Mouse (Mus musculus) left cerebral cortex, postnatal 14 days (tissue): ENCODE measurements at regions not wholly inside any gene's neighbourhood (a gene's known extent, or its start where the extent isn't known, plus 50 kb on each side); places are given as distances from the start of the nearest gene placed in this dataset.

ENCODE experiments used
- DNase-seq, 2 experiments: peaks; one replicate each; pipeline ENCODE4 v3.0.0; 2021 to 2022; ENCODE audit warnings: low spot score in 2 of 2, mixed read lengths in 1 of 2
- intact Hi-C: fragments of 180-260 bp; cut with DNase I; formaldehyde crosslinking; loops from one replicate; pipeline ENCODE4 v1.15.1; 2025

DNA sequence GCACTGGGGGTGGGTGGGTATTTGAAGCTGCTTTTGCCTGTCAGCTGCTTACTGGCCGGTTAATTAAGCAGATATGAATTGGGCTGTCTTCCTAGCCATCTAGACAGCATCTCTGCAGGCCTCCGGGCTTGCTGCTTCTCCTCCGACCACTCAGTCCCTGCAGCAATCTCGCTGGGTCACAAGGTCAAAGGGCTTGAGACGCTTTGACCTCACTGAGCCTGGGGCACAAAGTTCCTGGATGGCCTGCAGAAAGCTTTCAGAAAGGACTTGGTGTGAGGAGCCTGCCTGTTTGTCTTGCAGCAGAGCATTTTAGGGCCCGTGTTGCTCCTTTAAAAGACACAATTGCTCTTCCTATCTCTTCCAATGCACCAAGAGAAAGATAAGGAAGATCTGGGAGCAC, 83.7 kb upstream of the Ppp2r5a start:
- intact Hi-C loops: no loop called here
- no peak for DNase-seq

DNA sequence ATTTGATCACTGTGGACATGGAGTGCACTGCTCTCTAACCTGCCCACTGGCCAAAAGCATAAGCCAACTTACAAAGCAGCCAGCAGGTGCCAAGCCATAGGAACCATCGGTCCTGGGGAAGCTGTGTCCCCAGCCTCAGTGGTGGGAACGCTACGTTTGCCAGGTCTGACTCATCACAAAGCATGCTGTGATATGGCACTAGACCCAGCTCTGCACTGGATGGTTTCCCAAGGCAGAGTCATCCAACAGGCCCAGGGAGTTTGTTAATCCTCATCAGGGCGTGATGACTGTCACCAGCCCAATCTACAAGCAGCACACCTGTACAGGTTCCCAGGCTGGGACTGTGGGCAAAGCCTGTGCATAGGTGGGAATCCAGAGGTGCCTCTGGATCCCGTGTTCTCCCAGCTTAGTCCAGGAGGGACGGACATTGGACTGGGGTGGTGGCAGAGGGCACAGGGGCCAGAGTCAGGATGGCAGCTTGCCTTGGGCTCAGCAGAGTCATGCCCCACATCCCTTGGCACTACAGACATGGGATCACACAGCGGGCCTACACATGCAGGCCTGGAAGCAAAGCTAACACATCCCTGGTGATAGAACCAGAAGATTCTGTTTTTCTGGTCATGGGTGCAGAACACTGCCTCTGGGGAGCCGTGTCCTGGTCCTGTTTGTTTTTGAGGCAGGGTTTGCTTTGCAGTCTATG, 81.8 kb upstream of the Ppp2r5a start:
- peak in 1 of 2 experiments; percentile 44 for DNase-seq
- intact Hi-C loops: no loop called here

DNA sequence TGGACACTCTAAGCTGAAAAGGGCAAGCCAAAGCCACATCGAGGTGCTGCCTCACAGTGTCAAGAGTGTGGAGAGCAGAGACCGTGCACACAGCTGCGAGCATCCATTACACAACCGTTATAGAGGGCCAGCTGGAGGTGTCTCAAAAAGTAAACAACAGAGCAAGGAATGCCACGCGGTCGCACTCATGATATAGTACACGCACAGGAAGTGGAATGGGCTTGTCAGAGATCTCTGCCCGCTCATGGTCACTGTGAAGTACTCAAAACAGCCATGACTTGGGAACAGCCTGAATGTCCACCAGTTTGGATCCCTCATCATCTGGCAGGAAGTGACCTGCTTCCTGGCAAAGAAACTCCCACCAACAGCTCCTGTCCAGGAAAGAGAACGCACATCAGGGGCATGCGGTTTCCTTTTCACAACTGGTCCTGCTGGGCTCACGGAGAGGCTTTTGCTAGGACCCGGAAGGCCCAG, 76.9 kb upstream of the Ppp2r5a start:
- intact Hi-C loops: no loop called here
- no peak for DNase-seq

DNA sequence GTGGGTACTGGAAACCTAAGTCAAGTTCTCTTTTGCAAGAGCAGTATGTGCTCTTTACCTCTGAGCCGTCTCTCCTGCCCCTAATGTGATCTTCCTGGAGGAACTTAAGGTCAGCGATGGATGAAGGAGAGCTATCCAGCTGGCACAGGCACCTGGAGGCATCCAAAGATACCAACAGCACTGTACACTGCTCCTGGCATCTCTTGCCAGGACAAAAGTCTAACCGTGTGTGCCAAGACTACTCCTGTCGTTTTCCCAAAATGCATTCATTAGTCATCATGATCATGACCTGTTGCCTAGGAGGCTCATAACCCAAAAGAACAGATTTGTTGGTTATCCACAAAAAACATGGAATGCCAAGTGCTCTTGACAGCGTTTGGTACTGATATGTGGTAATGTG, 69.5 kb upstream of the Ppp2r5a start:
- intact Hi-C loops: loop anchor here (5.0 kb wide), 1 partner anchor 70 kb away; no protein-coding TSS in a partner anchor
- DNase-seq: no peak

DNA sequence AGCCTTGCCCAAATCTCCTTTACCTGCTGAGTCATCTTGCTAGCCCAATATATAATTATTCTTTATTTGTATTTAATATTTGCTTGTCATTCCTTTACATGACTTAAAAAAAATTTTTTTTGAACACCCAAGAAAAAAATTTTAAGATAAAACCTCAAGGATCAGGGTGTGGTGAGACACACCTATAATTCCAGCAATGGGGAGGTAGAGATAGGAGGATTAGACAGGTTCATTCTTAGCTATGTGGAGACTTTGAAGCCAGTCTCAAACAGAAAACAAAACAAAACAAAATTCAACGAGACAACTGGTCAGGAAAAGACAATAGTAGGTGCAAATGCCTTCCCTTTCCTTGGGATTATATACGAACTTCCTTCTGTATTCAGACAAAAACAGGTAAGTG, 68.4 kb upstream of the Ppp2r5a start:
- intact Hi-C loops: loop anchor here (2.0 to 5.0 kb wide), 2 partner anchors 57 to 71 kb away; no protein-coding TSS in a partner anchor
- DNase-seq: no peak

DNA sequence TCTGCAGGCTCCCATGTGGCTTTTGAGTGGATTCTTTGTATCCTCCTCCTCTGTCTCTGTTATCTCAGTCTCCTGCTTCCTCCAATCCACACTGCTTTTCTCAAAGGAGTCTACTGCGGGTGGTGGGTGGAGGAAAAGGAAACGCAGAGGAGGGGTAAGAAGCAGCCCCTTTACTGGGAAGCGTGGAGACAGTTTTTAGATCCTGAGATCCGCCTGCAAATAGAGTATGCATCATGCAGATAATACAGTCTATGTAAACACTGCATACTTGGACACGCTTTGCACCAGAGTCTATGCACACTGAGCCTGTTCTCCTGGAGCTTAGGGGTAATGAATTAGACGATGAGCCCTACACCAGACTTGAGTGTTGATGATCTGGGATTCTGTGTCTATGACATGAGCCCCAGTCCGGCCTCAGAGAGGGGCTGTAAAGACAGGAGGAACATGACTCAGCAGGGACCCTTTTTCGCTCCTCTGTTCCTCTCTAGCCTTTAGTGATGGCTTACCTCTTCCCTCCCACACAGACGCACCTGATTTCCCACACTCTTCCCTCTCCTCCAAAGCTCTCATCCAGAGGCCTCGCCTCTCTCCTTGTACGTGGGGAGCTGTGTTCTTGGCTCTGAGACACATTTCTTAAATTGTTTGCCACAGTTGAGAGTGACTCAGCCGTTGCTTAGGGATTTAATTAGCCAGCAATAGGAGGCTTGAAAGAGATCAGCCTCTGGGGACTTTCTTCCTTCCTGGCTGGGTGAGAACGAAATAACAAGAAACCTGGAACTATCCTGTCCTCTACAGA, 67.3 kb upstream of the Ppp2r5a start:
- DNase-seq: peak; percentile 69 to 90
- intact Hi-C loops: loop anchor here (2.0 to 5.0 kb wide), 2 partner anchors 56 to 72 kb away; no protein-coding TSS in a partner anchor

DNA sequence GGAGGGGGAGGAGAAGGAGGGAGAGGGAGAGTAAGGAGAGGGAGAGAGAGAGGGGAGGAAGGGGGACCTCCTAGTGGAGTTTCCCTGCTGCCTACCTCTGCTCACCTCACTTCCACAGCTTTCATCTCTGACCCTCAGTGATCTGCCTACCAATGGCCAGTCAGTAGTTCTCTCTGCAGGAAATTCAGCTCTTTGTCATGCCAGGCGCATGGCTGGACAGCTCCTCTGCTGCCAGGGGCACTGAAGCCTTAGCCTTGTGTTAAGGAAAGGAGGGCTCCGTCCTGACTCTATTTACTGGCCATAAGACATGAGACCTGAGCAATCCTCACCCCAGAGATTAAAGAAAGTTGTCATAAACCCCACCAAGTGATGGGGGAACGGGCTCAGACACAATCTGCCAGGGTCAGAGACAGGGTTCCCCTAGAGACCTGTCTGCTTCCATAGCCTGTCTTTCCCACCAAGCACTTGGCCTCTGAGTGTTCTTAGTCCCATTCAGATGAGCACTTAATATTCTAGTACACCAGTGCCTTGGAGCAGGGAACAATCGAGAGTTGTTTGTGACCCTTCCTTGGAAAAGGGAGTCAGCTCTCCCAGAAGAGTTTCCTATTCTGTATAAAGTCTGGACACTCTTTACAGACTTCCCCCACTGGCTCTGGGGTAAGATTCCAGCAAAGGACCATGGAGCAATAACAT, 65.9 kb upstream of the Ppp2r5a start:
- intact Hi-C loops: loop anchor here (5.0 kb wide), 1 partner anchor 72 kb away; no protein-coding TSS in a partner anchor
- DNase-seq: peak in 1 of 2 experiments; percentile 41

DNA sequence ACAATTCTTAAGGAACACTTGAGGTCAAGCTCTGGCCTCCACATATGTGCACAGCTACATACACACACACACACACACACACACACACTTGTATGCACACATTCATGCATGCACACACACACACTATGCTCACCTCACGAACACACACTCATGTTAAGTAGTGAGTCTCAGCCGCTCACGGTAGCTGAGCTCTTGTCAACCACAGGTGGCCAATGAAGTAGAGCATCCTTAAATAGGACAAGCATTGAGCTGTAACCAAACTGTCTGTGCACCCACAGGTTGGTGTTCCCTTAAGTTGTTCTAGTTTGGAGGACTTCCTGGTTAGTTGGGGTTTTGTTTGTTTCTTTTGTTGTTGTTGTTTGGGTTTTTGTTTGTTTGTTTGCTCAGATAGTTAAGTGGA, 63.2 kb upstream of the Ppp2r5a start:
- DNase-seq: no peak
- intact Hi-C loops: loop anchor here (5.0 kb wide), 1 partner anchor 69 kb away; no protein-coding TSS in a partner anchor

DNA sequence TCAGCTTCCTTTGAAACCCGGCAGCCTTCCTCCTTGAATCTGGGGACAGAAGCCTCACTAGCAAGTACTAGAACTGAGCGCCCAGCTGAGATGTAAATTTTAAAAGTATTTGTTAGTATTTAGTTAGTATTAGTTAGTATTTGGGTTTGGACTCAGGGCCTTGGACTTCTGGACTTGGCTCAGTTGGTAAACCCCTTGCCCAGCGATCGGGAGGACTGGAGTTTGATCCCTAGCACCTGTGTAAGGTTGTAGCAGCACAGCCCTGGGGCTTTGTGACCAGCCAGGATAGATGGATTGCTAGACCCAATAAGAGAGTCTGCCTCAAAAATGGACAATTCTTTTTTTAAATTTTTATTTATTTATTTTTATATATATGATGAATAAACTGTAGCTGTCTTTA, 62.7 kb upstream of the Ppp2r5a start:
- intact Hi-C loops: loop anchor here (5.0 kb wide), 1 partner anchor 68 kb away; no protein-coding TSS in a partner anchor
- DNase-seq: no peak

DNA sequence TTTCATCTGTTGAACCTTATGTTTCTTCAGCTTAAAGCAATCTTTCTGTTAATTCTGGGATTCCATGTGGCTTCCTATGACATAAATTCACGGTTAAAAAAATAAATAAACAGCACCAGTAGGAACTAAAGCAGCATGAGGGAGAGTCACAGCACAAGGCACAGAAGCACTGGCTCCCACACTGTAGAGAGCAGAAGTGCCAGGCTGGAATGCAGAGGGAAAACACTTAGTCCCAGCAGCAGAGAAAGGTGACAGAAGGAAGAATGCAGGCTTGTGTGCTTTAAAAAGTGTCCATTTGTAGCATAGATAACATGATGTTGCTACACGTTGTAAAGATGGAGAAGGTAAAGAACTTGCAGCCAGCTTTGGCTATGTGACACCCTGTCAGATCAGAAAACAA, 62.1 kb upstream of the Ppp2r5a start:
- intact Hi-C loops: loop anchor here (5.0 kb wide), 1 partner anchor 68 kb away; no protein-coding TSS in a partner anchor
- DNase-seq: no peak

DNA sequence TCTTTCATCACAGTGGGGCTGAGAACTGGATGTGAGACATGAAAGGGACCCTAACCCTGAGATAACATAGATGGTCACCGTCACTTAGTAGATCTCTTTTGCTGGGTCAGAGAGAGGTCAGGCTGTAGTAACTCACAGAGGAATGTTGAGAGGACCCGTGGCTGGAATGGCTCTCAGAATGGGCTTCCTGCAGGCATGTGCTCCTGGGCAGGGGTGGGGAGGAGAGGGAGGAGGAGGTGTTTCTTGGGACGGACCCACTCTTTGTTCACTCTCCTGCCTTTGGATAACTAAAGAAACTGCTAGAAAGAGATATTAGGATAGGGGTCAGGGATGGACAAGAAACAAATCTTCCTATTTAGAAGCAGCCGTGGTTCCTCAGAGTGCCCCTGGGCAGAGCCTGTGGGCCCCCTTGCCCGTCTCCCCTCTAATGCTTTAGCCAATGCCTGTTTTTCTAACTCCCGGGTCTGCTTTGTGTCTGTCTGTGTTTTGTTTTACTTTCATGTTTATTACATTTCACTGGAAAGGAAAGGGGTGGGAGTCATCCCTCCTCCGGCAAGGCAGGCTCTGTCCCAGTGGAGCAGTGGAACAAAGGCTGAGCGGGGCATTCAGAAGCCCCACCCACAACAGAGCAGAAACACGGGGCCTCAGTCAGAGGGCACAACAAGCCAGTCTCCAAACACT, 58.9 kb upstream of the Ppp2r5a start:
- intact Hi-C loops: no loop called here
- DNase-seq: no peak

DNA sequence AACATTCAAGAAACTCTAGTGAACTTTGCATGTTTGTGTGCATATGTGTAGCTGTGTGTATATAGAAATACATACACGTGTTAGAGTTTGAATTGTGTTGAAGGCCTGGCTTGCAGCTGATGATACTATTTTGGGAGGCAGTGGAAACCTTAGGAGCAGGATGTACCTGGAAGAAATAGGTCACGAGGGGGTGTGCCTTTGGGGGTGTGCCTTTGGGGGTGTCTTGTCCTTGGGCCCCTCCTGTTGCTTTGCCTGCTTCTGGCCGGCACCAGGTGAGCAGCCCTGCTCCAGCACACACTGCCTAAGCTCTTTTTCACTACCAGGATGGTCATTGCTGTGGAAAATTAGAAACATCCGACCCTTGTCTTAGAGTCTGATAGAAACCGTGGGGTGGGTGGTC, 56.0 kb upstream of the Ppp2r5a start:
- DNase-seq: no peak
- intact Hi-C loops: no loop called here

DNA sequence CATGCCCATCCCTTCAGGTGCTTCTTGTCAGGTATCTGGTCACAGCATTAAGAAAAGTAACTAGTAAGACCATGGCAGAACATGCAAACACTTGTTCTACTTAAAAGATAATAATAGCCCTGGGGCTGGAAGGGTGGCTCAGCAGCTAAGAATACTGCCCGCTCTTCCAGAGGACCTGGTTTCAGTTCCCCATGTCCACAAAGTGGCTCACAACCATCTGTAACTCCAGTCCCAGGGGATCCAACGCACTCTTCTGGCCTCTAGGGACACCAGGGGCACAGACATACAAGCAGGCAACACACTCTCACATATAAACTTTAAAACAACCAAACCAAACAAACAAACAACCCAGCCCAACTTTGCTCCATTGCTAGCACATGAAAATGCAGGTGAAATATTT, 55.2 kb upstream of the Ppp2r5a start:
- intact Hi-C loops: no loop called here
- DNase-seq: no peak

DNA sequence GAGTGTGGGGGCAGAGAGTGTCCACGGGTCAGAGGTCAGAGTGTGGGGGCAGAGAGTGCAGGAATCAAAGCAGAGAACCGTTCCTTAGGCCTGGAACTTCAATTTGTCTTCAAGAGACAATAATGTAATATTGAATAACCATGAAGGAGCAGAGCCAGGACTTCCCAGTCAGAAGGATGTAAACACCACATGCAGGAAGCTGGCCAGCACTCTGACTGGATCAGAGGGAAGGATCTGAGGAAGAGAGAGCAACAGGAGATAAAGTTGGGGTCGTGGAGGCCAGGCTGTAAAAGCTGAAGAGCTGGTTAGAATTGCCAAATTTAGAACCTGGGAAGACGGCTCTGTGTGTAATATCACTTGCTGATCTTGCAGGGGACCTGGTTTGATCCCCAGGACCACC, 54.0 kb upstream of the Ppp2r5a start:
- no peak for DNase-seq
- intact Hi-C loops: no loop called here

DNA sequence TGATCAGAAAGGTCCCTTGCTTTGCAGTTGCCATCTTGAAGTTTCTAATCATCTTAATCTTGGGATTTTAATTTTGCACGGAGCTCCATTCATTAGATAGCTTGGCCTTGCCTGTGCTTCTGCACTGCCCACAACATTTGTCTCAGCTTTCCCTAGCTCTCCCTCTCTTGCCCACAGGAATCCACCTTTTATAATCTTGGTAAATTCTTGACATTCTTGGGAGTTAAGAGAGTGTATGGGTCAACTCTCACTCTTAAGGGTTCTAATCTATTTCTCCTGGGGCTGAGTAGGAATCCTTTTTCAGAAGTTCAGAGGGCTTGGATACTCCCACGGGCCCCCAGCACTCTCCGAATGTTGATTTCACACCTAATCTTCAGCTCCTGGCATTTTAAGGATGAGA, 51.5 kb upstream of the Ppp2r5a start:
- intact Hi-C loops: no loop called here
- DNase-seq: no peak

DNA sequence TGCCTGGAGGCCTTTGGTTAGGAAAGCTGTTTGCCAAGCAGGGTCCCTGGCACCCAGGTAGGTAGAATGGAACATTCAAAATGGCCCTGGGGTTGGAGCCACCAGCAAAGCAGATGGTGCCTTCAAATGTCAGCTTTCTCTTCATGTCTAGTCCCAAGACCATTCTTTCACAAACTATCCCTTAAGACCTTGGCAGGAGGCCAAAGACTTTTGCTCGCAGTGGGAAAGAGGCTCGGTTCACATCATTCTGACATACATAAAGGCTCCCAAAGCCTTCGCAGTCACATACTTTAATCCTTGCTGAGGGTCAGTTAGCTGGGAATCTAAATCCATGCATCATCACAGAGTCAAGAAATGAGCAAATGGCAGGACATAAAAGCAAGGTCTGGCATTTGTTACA, 50.5 kb upstream of the Ppp2r5a start:
- intact Hi-C loops: no loop called here
- DNase-seq: no peak
